Mouse (Mus musculus) CH12.LX (cell line): ENCODE data around the gene 4930402F06Rik. TPM values are rescaled to one million over a fixed set of nuclear protein-coding genes. Genes with fewer than 3 reads are reported as not detected.

Experiments
- DNase-seq: peaks from one replicate; pipeline ENCODE4 v3.0.0-alpha.2; 2013; ENCODE audit errors: extremely low read depth
- H3K27ac ChIP-seq: 2 replicates; pipeline ENCODE4 v1.5.1; 2012; ENCODE audit warnings: low read depth, mild to moderate bottlenecking, control low read depth, moderate library complexity; ENCODE audit not compliant: insufficient read depth
- H3K27me3 ChIP-seq: replicated peaks from 2 replicates; pipeline ENCODE3; 2012; ENCODE audit warnings: inconsistent platforms
- H3K36me3 ChIP-seq, 2 experiments: replicated peaks in 1 of 2; 2 replicates each; pipeline versions ENCODE3 to v1.6.1; 2012; ENCODE audit warnings: inconsistent platforms in 1 of 2, low read length in 1 of 2, mild to moderate bottlenecking in 1 of 2, mixed read lengths in 1 of 2, moderate library complexity in 1 of 2; ENCODE audit not compliant: control insufficient read depth in 1 of 2, insufficient read depth in 1 of 2
- H3K4me1 ChIP-seq, 2 experiments: 2 replicates each; pipeline ENCODE4 v1.6.1; 2012; ENCODE audit warnings: inconsistent platforms in 1 of 2, moderate library complexity in 1 of 2; ENCODE audit not compliant: insufficient read depth in 2 of 2, control insufficient read depth in 1 of 2
- H3K4me2 ChIP-seq: 2 replicates; pipeline ENCODE4 v1.6.1; 2012; ENCODE audit warnings: low read depth, mild to moderate bottlenecking, control low read depth; ENCODE audit not compliant: poor library complexity, insufficient read depth, severe bottlenecking
- H3K4me3 ChIP-seq, 3 experiments: fragments of 150-350 bp in 1 of 3; sonication (generic) in 1 of 3; replicated peaks in 1 of 3; 2 replicates each; pipeline versions ENCODE3 to v1.5.1; 2011 to 2012; ENCODE audit warnings: low read depth in 2 of 3, low read length in 2 of 3, mild to moderate bottlenecking in 2 of 3, moderate library complexity in 2 of 3, control low read depth in 1 of 3, improper control_type of control experiment in 1 of 3, inconsistent platforms in 1 of 3, mixed read lengths in 1 of 3; ENCODE audit not compliant: poor library complexity in 1 of 3
- H3K79me2 ChIP-seq: replicated peaks from 2 replicates; pipeline ENCODE4 v1.6.1; 2012; ENCODE audit warnings: mild to moderate bottlenecking, moderate library complexity; ENCODE audit not compliant: control insufficient read depth, poor library complexity, insufficient read depth, severe bottlenecking; ENCODE audit errors: extremely low read depth
- H3K9ac ChIP-seq: 2 replicates; pipeline ENCODE4 v1.6.1; 2012; ENCODE audit warnings: low read depth, mild to moderate bottlenecking, control low read depth, moderate library complexity; ENCODE audit not compliant: insufficient read depth
- H3K9me3 ChIP-seq: replicated peaks from 2 replicates; pipeline ENCODE3; 2012; ENCODE audit warnings: low read length, inconsistent platforms, mixed read lengths
- BHLHE40 ChIP-seq: IDR thresholded peaks from 2 replicates; pipeline ENCODE4 v1.6.1; 2011; ENCODE audit warnings: mild to moderate bottlenecking, low read depth, low read length, improper control_type of control experiment
- CHD2 ChIP-seq: IDR thresholded peaks from 2 replicates; pipeline ENCODE4 v1.6.1; 2011; ENCODE audit warnings: low read length, improper control_type of control experiment
- EP300 ChIP-seq: IDR thresholded peaks from 2 replicates; pipeline ENCODE4 v1.6.1; 2011; ENCODE audit warnings: low read length, improper control_type of control experiment
- IRF4 ChIP-seq: IDR thresholded peaks from 2 replicates; pipeline ENCODE4 v1.6.1; 2014; ENCODE audit warnings: low read depth, mild to moderate bottlenecking, inconsistent platforms, low read length, improper control_type of control experiment
- JUN ChIP-seq: IDR thresholded peaks from 2 replicates; pipeline ENCODE4 v1.6.1; 2011; ENCODE audit warnings: low read depth, mild to moderate bottlenecking, low read length, improper control_type of control experiment, moderate library complexity; ENCODE audit not compliant: insufficient read depth
- KAT2A ChIP-seq: IDR thresholded peaks from 2 replicates; pipeline ENCODE4 v1.6.1; 2012; ENCODE audit warnings: low read length, improper control_type of control experiment, inconsistent platforms; ENCODE audit not compliant: insufficient replicate concordance
- MEF2A ChIP-seq: IDR thresholded peaks from 2 replicates; pipeline ENCODE4 v1.6.1; 2014; ENCODE audit warnings: low read depth, mild to moderate bottlenecking, inconsistent platforms, low read length, improper control_type of control experiment, borderline replicate concordance
- MXI1 ChIP-seq: IDR thresholded peaks from 2 replicates; pipeline ENCODE4 v1.6.1; 2011; ENCODE audit warnings: mild to moderate bottlenecking, low read depth, low read length, improper control_type of control experiment
- MYC ChIP-seq: IDR thresholded peaks from 2 replicates; pipeline ENCODE4 v1.6.1; 2011; ENCODE audit warnings: low read depth, mild to moderate bottlenecking, improper control_type of control experiment, low read length
- NELFE ChIP-seq: IDR thresholded peaks from 2 replicates; pipeline ENCODE4 v1.6.1; 2011; ENCODE audit warnings: low read depth, low read length, improper control_type of control experiment
- POLR2A ChIP-seq: IDR thresholded peaks from 2 replicates; pipeline ENCODE4 v1.6.1; 2011; ENCODE audit warnings: low read depth, mild to moderate bottlenecking, improper control_type of control experiment, low read length
- RCOR1 ChIP-seq: conservative IDR thresholded peaks from 2 replicates; pipeline ENCODE4 v1.6.1; 2012; ENCODE audit warnings: low read depth, mild to moderate bottlenecking, inconsistent platforms, low read length, improper control_type of control experiment
- TCF12 ChIP-seq: IDR thresholded peaks from 2 replicates; pipeline ENCODE4 v1.6.1; 2014; ENCODE audit warnings: low read depth, mild to moderate bottlenecking, inconsistent platforms, low read length, improper control_type of control experiment
- UBTF ChIP-seq: IDR thresholded peaks from 2 replicates; pipeline ENCODE4 v1.6.1; 2012; ENCODE audit warnings: low read depth, mild to moderate bottlenecking, inconsistent platforms, low read length, improper control_type of control experiment, moderate library complexity
- ZC3H11A ChIP-seq: IDR thresholded peaks from 2 replicates; pipeline ENCODE4 v1.6.1; 2012; ENCODE audit warnings: low read depth, mild to moderate bottlenecking, inconsistent platforms, low read length, improper control_type of control experiment
- ZKSCAN1 ChIP-seq: IDR thresholded peaks from 2 replicates; pipeline ENCODE4 v1.6.1; 2012; ENCODE audit warnings: low read depth, inconsistent platforms, low read length, improper control_type of control experiment, borderline replicate concordance
- ZMIZ1 ChIP-seq: IDR thresholded peaks from 2 replicates; pipeline ENCODE4 v1.6.1; 2012; ENCODE audit warnings: low read depth, mild to moderate bottlenecking, inconsistent platforms, low read length, improper control_type of control experiment
- dilution Hi-C: fragments of 300-500 bp; cut with MboI; formaldehyde crosslinking; loops from 2 replicates; pipeline ENCODE4 v1.14.3; 2020; ENCODE audit warnings: low sequenced_read_pairs; ENCODE audit not compliant: extremely low pct_unique_long_range_greater_than_20kb, extremely low pct_ligation_motif_present
- in situ Hi-C: fragments of 300-500 bp; cut with MboI; formaldehyde crosslinking; loops from 3 replicates; pipeline ENCODE4 v1.14.3; 2019; ENCODE audit warnings: low sequenced_read_pairs, low pct_ligation_motif_present, low pct_unique_long_range_greater_than_20kb, mixed read lengths
- polyA plus RNA-seq: library from polyadenylated mRNA; unstranded; fragments of >175 nt; gene quantifications from 2 replicates; pipeline ENCODE4 v1.2.1, GENCODE M21; 2012; ENCODE audit warnings: low read depth; ENCODE audit not compliant: insufficient read length
- total RNA-seq, 2 experiments: library from RNA; depleted of rRNA; stranded (reverse); fragments of 300-350 nt in 1 of 2; fragments of >200 nt in 1 of 2; gene quantifications; 2 replicates each; pipeline ENCODE4 v1.2.3; 2012 to 2014

The 4930402F06Rik gene
- total and polyA plus RNA-seq, 3 experiments = not detected

GRCm38 (mm10) chr2:35338036-35338435, 58.9 kb downstream of the 4930402F06Rik start:
- Histone ChIP-seq H3K36me3 (no peaks in the 10 kb centered on the region), H3K79me2 (no peaks in the 10 kb centered on the region), H3K4me3 (no peak overlapping the region), H3K4me1 (peaks cover 7 to 21% of the 10 kb centered on the region in 2 experiments), H3K9ac (no peak overlapping the region), H3K27ac (no peak overlapping the region), H3K4me2 (no peak overlapping the region), H3K9me3 (no peaks in the 10 kb centered on the region), H3K27me3 (peaks cover 12% of the 10 kb centered on the region)
- TF ChIP-seq ZKSCAN1 (no peak), UBTF (no peak), EP300 (no peak), TCF12 (no peak), MEF2A (no peak), MXI1 (no peak), NELFE (no peak), BHLHE40 (no peak), KAT2A (no peak), CHD2 (no peak), IRF4 (no peak), RCOR1 (no peak), ZMIZ1 (no peak), MYC (no peak)
- dilution Hi-C loops = no loop called here
- DNase-seq = no peak
- in situ Hi-C loops = loop anchor here (5.0 kb wide), 1 partner anchor 41 kb away; no protein-coding TSS in a partner anchor

GRCm38 (mm10) chr2:35337419-35337818, 59.6 kb downstream of the 4930402F06Rik start:
- Histone ChIP-seq H3K4me1 (peaks cover 7 to 18% of the 10 kb centered on the region in 2 experiments), H3K4me2 (peak overlapping the region; percentile 74), H3K4me3 (peak overlapping the region in 2 of 3 experiments; percentile 31 to 69), H3K79me2 (no peaks in the 10 kb centered on the region), H3K9me3 (no peaks in the 10 kb centered on the region), H3K36me3 (no peaks in the 10 kb centered on the region), H3K9ac (peak overlapping the region; percentile 66; the same call in 1 of the 2 replicates), H3K27me3 (peaks cover 12% of the 10 kb centered on the region), H3K27ac (no peak overlapping the region)
- dilution Hi-C loops (no loop called here), in situ Hi-C loops (loop anchor here (5.0 kb wide), 1 partner anchor 40 kb away; no protein-coding TSS in a partner anchor)
- TF ChIP-seq CHD2 (no peak), POLR2A (no peak), ZC3H11A (no peak), JUN (no peak), EP300 (no peak), MEF2A (no peak)
- DNase-seq = no peak
